Comparison of ENCODE assay signal across 14 mouse cellular contexts in the genomic region with DNA sequence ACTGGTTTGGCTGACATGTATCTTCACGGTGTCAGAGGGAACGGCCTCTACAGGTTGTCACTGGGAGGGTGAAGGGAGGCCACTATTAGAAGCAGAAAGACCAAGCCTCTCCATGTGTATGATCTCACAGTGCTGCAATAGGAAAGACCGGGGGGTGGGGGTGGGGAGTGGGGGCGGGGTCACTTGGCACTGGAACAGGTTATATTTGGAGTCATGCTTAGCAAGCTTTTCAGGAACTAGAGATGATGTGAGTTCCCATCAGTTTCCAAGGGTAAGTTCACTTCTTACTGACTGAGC.
DNase-seq lines count a peak whose midpoint lies in the region; ATAC-seq lines count a peak whose summit lies in the region.
"Had no signal": no experiment of that assay in that cellular context is flagged by ENCODE, and none has a peak within 500 bp of the region (broad histone marks: within the 10 kb centered on the region; RNA-seq: fewer than 3 reads in every experiment).

No protein-coding gene starts in this region.

- no peak for DNase-seq in embryonic facial prominence, embryonic 10.5 days (ENCODE audit: low spot score)
- DNase-seq in cerebellum, postnatal 25 days, result no peak
- DNase-seq in layer of hippocampus, postnatal 36 days, result no peak
- DNase-seq: gastrocnemius, postnatal 36 days; thymus, adult 2 months had no signal

- H3K9ac ChIP-seq in embryonic facial prominence, embryonic 13.5 days, result no peak overlapping the region
- H3K9ac ChIP-seq in hindbrain, embryonic 13.5 days, result no peak overlapping the region
- no peak overlapping the region for H3K9ac ChIP-seq in hindbrain, embryonic 12.5 days
- no peak overlapping the region for H3K9ac ChIP-seq in midbrain, embryonic 16.5 days (ENCODE audit: low read depth, low read length)
- H3K9ac ChIP-seq in midbrain, embryonic 15.5 days, result no peak overlapping the region
- H3K9ac ChIP-seq: forebrain, embryonic 13.5 days; limb, embryonic 12.5 days; neural tube, embryonic 15.5 days had no signal

- H3K27me3 ChIP-seq in embryonic facial prominence, embryonic 13.5 days, result no peaks in the 10 kb centered on the region
- H3K27me3 ChIP-seq in embryonic facial prominence, embryonic 10.5 days (replicated peaks; ENCODE audit: low read depth, poor library complexity, severe bottlenecking), result no peaks in the 10 kb centered on the region
- no peaks in the 10 kb centered on the region for H3K27me3 ChIP-seq in hindbrain, embryonic 13.5 days
- no peaks in the 10 kb centered on the region for H3K27me3 ChIP-seq in hindbrain, embryonic 12.5 days
- no peaks in the 10 kb centered on the region for H3K27me3 ChIP-seq in midbrain, embryonic 16.5 days (ENCODE audit: control insufficient read depth, insufficient read depth, low read depth, low read length)
- H3K27me3 ChIP-seq in midbrain, embryonic 15.5 days (replicated peaks), result no peaks in the 10 kb centered on the region
- H3K27me3 ChIP-seq: forebrain, embryonic 13.5 days; limb, embryonic 12.5 days; neural tube, embryonic 15.5 days had no signal

- ATAC-seq in embryonic facial prominence, embryonic 13.5 days (ENCODE audit: insufficient number of reproducible peaks, insufficient read depth, low FRiP score, low TSS enrichment, low read depth), result peak; percentile 75; the same call in 1 of the 2 replicates
- no peak for ATAC-seq in hindbrain, embryonic 13.5 days (ENCODE audit: low FRiP score)
- ATAC-seq in hindbrain, embryonic 12.5 days (ENCODE audit: low FRiP score), result no peak
- 0 out of 2 replicates have a peak, but pooled peaks have one; percentile 53 for ATAC-seq in midbrain, embryonic 16.5 days
- ATAC-seq in midbrain, embryonic 15.5 days (replicated peaks), result no peak
- ATAC-seq: intestine, embryonic 16.5 days had no signal

- no peak overlapping the region for H3K4me3 ChIP-seq in embryonic facial prominence, embryonic 13.5 days
- H3K4me3 ChIP-seq in embryonic facial prominence, embryonic 10.5 days, result no peak overlapping the region
- H3K4me3 ChIP-seq in hindbrain, embryonic 13.5 days, result no peak overlapping the region
- H3K4me3 ChIP-seq in hindbrain, embryonic 12.5 days, result no peak overlapping the region
- H3K4me3 ChIP-seq in midbrain, embryonic 16.5 days (ENCODE audit: low read depth, low read length), result no peak overlapping the region
- H3K4me3 ChIP-seq in midbrain, embryonic 15.5 days, result no peak overlapping the region
- H3K4me3 ChIP-seq: forebrain, embryonic 13.5 days; limb, embryonic 12.5 days; neural tube, embryonic 15.5 days had no signal

- peaks cover 24% of the 10 kb centered on the region for H3K4me1 ChIP-seq in embryonic facial prominence, embryonic 13.5 days
- peaks cover 19% of the 10 kb centered on the region for H3K4me1 ChIP-seq in embryonic facial prominence, embryonic 10.5 days
- peaks cover 10% of the 10 kb centered on the region for H3K4me1 ChIP-seq in hindbrain, embryonic 13.5 days (replicated peaks)
- H3K4me1 ChIP-seq in hindbrain, embryonic 12.5 days, result peaks cover 9% of the 10 kb centered on the region
- peaks cover 3% of the 10 kb centered on the region; the same call in 1 of the 2 replicates for H3K4me1 ChIP-seq in midbrain, embryonic 16.5 days (ENCODE audit: control insufficient read depth, insufficient read depth, low read length)
- peaks cover 9% of the 10 kb centered on the region for H3K4me1 ChIP-seq in midbrain, embryonic 15.5 days

- H3K4me2 ChIP-seq in embryonic facial prominence, embryonic 13.5 days, result no peak overlapping the region
- H3K4me2 ChIP-seq in hindbrain, embryonic 13.5 days, result no peak overlapping the region
- H3K4me2 ChIP-seq in hindbrain, embryonic 12.5 days (replicated peaks), result no peak overlapping the region
- no peak overlapping the region for H3K4me2 ChIP-seq in midbrain, embryonic 16.5 days (ENCODE audit: low read length)
- no peak overlapping the region for H3K4me2 ChIP-seq in midbrain, embryonic 15.5 days
- H3K4me2 ChIP-seq: forebrain, embryonic 13.5 days; limb, embryonic 12.5 days; neural tube, embryonic 15.5 days had no signal

- 46% methylated on average over 4 of the region's 4 CpGs for WGBS in embryonic facial prominence, embryonic 13.5 days
- 66% methylated on average over 4 of the region's 4 CpGs for WGBS in embryonic facial prominence, embryonic 10.5 days
- WGBS in hindbrain, embryonic 13.5 days, result 74% methylated on average over 4 of the region's 4 CpGs
- 75% methylated on average over 4 of the region's 4 CpGs for WGBS in hindbrain, embryonic 12.5 days
- 87% methylated on average over 4 of the region's 4 CpGs for WGBS in midbrain, embryonic 16.5 days
- 81% methylated on average over 4 of the region's 4 CpGs for WGBS in midbrain, embryonic 15.5 days

- no peaks in the 10 kb centered on the region for H3K9me3 ChIP-seq in embryonic facial prominence, embryonic 13.5 days
- H3K9me3 ChIP-seq in embryonic facial prominence, embryonic 10.5 days, result no peaks in the 10 kb centered on the region
- H3K9me3 ChIP-seq in hindbrain, embryonic 13.5 days, result no peaks in the 10 kb centered on the region
- no peaks in the 10 kb centered on the region for H3K9me3 ChIP-seq in hindbrain, embryonic 12.5 days (replicated peaks)
- H3K9me3 ChIP-seq in midbrain, embryonic 16.5 days (replicated peaks; ENCODE audit: control insufficient read depth, low read length, poor library complexity, severe bottlenecking), result no peaks in the 10 kb centered on the region
- no peaks in the 10 kb centered on the region for H3K9me3 ChIP-seq in midbrain, embryonic 15.5 days
- H3K9me3 ChIP-seq: forebrain, embryonic 13.5 days; limb, embryonic 12.5 days; neural tube, embryonic 15.5 days had no signal

- no peaks in the 10 kb centered on the region for H3K36me3 ChIP-seq in embryonic facial prominence, embryonic 13.5 days
- H3K36me3 ChIP-seq in embryonic facial prominence, embryonic 10.5 days (replicated peaks), result no peaks in the 10 kb centered on the region
- no peaks in the 10 kb centered on the region for H3K36me3 ChIP-seq in hindbrain, embryonic 13.5 days
- no peaks in the 10 kb centered on the region for H3K36me3 ChIP-seq in hindbrain, embryonic 12.5 days
- no peaks in the 10 kb centered on the region for H3K36me3 ChIP-seq in midbrain, embryonic 16.5 days (ENCODE audit: control insufficient read depth, insufficient read depth, low read length)
- H3K36me3 ChIP-seq in midbrain, embryonic 15.5 days (replicated peaks), result no peaks in the 10 kb centered on the region
- H3K36me3 ChIP-seq: limb, embryonic 12.5 days; neural tube, embryonic 15.5 days had no signal

- H3K27ac ChIP-seq in embryonic facial prominence, embryonic 13.5 days, result peak overlapping the region; percentile 13
- no peak overlapping the region for H3K27ac ChIP-seq in embryonic facial prominence, embryonic 10.5 days (replicated peaks)
- 0 out of 2 replicates have a peak overlapping the region, but pooled peaks have one; percentile 0 for H3K27ac ChIP-seq in hindbrain, embryonic 13.5 days
- H3K27ac ChIP-seq in hindbrain, embryonic 12.5 days, result no peak overlapping the region
- H3K27ac ChIP-seq in midbrain, embryonic 16.5 days (ENCODE audit: low read length), result no peak overlapping the region
- H3K27ac ChIP-seq in midbrain, embryonic 15.5 days, result no peak overlapping the region
- H3K27ac ChIP-seq: forebrain, embryonic 13.5 days; limb, embryonic 12.5 days; neural tube, embryonic 15.5 days had no signal

Comparison
In these comparisons a context has a peak if more than half of its experiments do, and no peak if none do; other contexts are left out.
1. ATAC-seq: peak in embryonic facial prominence, embryonic 13.5 days (single experiment) and midbrain, embryonic 16.5 days (single experiment); none in hindbrain, embryonic 13.5 days (single experiment), hindbrain, embryonic 12.5 days (single experiment) and midbrain, embryonic 15.5 days (single experiment).
2. H3K27ac ChIP-seq: peak in embryonic facial prominence, embryonic 13.5 days (single experiment) and hindbrain, embryonic 13.5 days (single experiment); none in embryonic facial prominence, embryonic 10.5 days (single experiment), hindbrain, embryonic 12.5 days (single experiment), midbrain, embryonic 16.5 days (single experiment) and midbrain, embryonic 15.5 days (single experiment).